Mouse (Mus musculus): ENCODE measurements around the gene Gm45140. TPM values are rescaled to one million over a fixed set of nuclear protein-coding genes. Genes with fewer than 3 reads are reported as not detected.

Gm45140 gene
- polyA plus RNA-seq, 1 experiment from 2014 or later: 3.0 TPM

DNA sequence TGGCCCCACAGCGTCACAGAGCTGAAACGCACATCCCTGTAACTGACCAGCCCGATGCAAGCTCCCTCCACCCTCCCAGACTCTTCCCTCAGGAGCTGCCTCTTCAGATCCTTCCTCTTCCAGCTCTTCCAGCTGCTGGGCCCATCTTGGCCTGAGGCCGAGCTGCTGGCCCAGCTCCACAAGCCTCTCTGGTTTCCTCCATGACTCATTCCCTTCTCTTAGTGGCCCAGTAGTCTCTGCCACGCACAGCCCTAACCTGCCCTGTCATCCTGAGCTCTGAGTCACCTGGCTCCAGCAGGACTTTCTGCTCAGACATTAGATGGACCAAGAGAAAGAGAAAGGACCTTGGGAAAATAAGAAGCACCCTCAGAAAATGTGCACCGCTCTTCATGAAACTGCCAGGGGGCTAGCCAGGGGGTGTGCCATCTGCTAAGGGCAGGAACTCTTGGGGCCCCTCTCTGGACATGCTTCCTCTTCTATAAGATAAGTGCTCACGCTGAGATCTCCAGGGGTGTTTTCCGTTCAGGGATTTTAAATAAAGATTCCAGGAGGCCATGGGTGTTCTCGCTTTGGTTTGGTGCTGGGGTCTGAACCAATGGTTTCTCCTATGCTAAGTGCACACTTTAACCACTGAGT lies 33.4 kb upstream of the Gm45140 start:
- H3K27ac ChIP-seq: 0 out of 2 replicates have a peak overlapping the region, but pooled peaks have one; percentile 8
- no peak for ATAC-seq (ENCODE audit: insufficient number of reproducible peaks, low FRiP score, low TSS enrichment, low read depth)

GRCm38 (mm10) chr6:87867256-87867655 lies 31.7 kb upstream of the Gm45140 start:
- Histone ChIP-seq H3K9ac (no peak overlapping the region), H3K9me3 (no peaks in the 10 kb centered on the region), H3K27me3 (no peaks in the 10 kb centered on the region), H3K4me1 (no peaks in the 10 kb centered on the region), H3K27ac (no peak overlapping the region), H3K4me3 (no peak overlapping the region), H3K4me2 (no peak overlapping the region), H3K36me3 (no peaks in the 10 kb centered on the region)
- WGBS: 83% methylated on average over 2 of the region's 2 CpGs
- ATAC-seq (ENCODE audit: insufficient number of reproducible peaks, low FRiP score, low TSS enrichment, low read depth): no peak

More for the DNA sequence above, 33.4 kb upstream of the Gm45140 start:
- Histone ChIP-seq H3K36me3 (no peaks in the 10 kb centered on the region), H3K4me1 (no peaks in the 10 kb centered on the region), H3K4me3 (no peak overlapping the region), H3K4me2 (no peak overlapping the region), H3K9ac (no peak overlapping the region), H3K27me3 (no peaks in the 10 kb centered on the region), H3K9me3 (no peaks in the 10 kb centered on the region)
- 59% methylated on average over 9 of the region's 9 CpGs for WGBS

- Histone ChIP-seq H3K27me3 (no peaks in the 10 kb centered on the region), H3K4me3 (no peak overlapping the region), H3K4me1 (no peaks in the 10 kb centered on the region), H3K9me3 (no peaks in the 10 kb centered on the region), H3K36me3 (no peaks in the 10 kb centered on the region), H3K9ac (no peak overlapping the region), H3K27ac (no peak overlapping the region), H3K4me2 (no peak overlapping the region)
- 80% methylated on average over 6 of the region's 6 CpGs for WGBS
- no peak for ATAC-seq (ENCODE audit: insufficient number of reproducible peaks, low FRiP score, low TSS enrichment, low read depth)
These were observed 30.6 kb upstream of the Gm45140 start for GRCm38 (mm10) chr6:87866211-87866610.

DNA sequence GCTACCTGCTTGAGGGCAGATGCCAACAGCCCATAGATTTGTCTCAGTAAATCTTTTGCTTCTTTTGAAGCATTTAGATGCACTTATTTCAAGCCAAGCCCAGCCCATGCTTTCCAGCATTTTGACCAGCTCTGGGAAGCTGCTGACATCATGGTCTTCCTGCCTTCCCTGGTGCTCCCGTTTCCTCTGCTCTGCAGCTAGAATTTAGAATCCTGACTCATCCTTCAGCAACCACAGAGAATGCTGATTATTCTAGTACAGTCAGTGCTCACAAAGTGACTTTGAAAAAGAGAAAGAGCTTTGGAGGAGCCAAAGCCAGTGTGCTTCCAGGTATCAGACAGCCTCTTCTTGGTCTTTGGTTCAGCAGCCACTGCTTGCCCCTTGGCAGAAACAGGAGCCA lies 21.5 kb upstream of the Gm45140 start:
- 32% methylated on average over 1 of the region's 1 CpGs for WGBS
- no peak for ATAC-seq (ENCODE audit: insufficient number of reproducible peaks, low FRiP score, low TSS enrichment, low read depth)
- H3K27ac ChIP-seq: no peak overlapping the region
- H3K27me3 ChIP-seq: 0 out of 2 replicates have a peak, but pooled peaks cover 3% of the 10 kb centered on the region
- no peak overlapping the region for H3K4me2 ChIP-seq
- no peak overlapping the region for H3K9ac ChIP-seq
- no peaks in the 10 kb centered on the region for H3K4me1 ChIP-seq
- H3K4me3 ChIP-seq: no peak overlapping the region
- no peaks in the 10 kb centered on the region; the same call in 1 of the 2 replicates for H3K9me3 ChIP-seq
- no peaks in the 10 kb centered on the region for H3K36me3 ChIP-seq

- Histone ChIP-seq H3K4me2 (no peak overlapping the region), H3K9ac (no peak overlapping the region), H3K4me1 (peaks cover 10% of the 10 kb centered on the region), H3K9me3 (no peaks in the 10 kb centered on the region), H3K4me3 (no peak overlapping the region), H3K27me3 (0 out of 2 replicates have a peak, but pooled peaks cover 3% of the 10 kb centered on the region), H3K27ac (no peak overlapping the region), H3K36me3 (no peaks in the 10 kb centered on the region)
- WGBS: 84% methylated on average over 4 of the region's 4 CpGs
- no peak for ATAC-seq (ENCODE audit: insufficient number of reproducible peaks, low FRiP score, low TSS enrichment, low read depth)
These were observed 17.9 kb upstream of the Gm45140 start for GRCm38 (mm10) chr6:87853446-87853845.

DNA sequence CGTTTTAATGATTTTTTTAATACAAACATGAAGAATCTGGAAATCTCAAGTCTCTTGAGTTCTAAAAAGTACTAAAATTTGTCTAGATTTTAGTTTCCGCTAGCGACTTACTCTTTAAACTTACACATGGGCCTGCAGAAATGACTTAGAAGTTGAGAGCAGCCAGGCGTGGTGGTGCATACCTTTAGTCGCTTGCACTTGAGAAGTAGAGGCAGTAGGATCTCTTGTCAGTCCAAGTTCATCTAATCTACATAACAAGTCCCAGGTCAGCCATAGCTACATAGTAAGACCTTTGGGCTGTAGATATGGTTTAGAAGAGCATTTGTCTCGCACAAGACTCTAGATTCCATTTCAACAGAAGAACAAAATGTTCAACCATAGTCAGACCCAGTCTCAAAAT lies 16.3 kb upstream of the Gm45140 start:
- H3K27ac ChIP-seq: no peak overlapping the region
- 81% methylated on average over 6 of the region's 6 CpGs for WGBS
- H3K36me3 ChIP-seq: 0 out of 2 replicates have a peak, but pooled peaks cover 3% of the 10 kb centered on the region
- peaks cover 25% of the 10 kb centered on the region for H3K4me1 ChIP-seq
- H3K9ac ChIP-seq: no peak overlapping the region
- ATAC-seq (ENCODE audit: insufficient number of reproducible peaks, low FRiP score, low TSS enrichment, low read depth): no peak
- H3K9me3 ChIP-seq: no peaks in the 10 kb centered on the region
- no peaks in the 10 kb centered on the region for H3K27me3 ChIP-seq
- H3K4me3 ChIP-seq: no peak overlapping the region
- H3K4me2 ChIP-seq: peak overlapping the region; percentile 84; the same call in 1 of the 2 replicates

DNA sequence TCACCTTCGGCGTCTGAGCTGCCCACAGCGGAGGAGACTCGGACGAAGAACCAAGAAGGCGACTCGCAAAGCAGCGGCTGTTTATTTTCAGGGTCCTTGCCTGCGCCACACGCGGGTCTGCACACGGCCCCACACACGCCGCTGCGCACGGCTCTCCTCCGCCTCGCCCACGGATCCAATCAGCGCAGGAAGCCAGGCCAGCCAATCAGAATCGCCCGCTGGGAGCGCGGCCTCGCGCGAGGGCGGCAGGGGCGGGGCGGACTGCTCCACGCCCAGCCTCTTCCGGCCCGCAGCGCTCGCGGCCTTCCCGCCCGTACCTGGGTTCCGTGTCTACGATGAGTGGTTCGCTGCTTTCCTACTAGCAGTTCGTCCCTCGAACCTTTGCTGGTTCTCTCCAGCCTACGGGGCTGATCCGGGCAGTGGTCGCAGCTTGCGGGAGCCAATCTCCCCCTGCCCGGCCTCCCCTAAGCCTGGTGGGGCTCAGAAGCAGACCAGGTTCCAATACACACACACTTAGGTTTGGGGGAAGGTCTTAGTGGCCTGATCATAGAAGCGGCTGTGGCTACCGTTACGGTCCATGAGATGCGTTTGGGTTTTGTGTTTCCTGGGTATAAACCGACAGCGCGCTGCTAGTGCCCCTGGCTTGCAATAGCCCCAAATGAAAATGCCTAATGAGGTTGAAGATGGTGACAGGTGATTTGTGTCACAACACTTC lies 15.5 kb upstream of the Gm45140 start, which contains the start of gene Cnbp:
Gene Cnbp (minus strand): TSS at position 207 of the 715 bp plus-strand sequence.
- no peaks in the 10 kb centered on the region for H3K27me3 ChIP-seq
- H3K4me1 ChIP-seq: peaks cover 27% of the 10 kb centered on the region
- no peaks in the 10 kb centered on the region for H3K9me3 ChIP-seq
- peak within 1 kb of the TSS; percentile 98 for H3K4me3 ChIP-seq
- H3K4me2 ChIP-seq: peak within 1 kb of the TSS; percentile 84
- peak; percentile 98 for ATAC-seq (ENCODE audit: insufficient number of reproducible peaks, low FRiP score, low TSS enrichment, low read depth)
- H3K36me3 ChIP-seq: 0 out of 2 replicates have a peak, but pooled peaks cover 3% of the 10 kb centered on the region
- peak within 1 kb of the TSS; percentile 99 for H3K9ac ChIP-seq
- WGBS: under 1% methylated on average over 55 of the region's 55 CpGs
- peak within 1 kb of the TSS; percentile 96 for H3K27ac ChIP-seq

- Histone ChIP-seq H3K4me3 (peak overlapping the region; percentile 98), H3K27me3 (no peaks in the 10 kb centered on the region), H3K9me3 (no peaks in the 10 kb centered on the region), H3K4me1 (peaks cover 27% of the 10 kb centered on the region), H3K9ac (peak overlapping the region; percentile 99), H3K36me3 (peaks cover 6% of the 10 kb centered on the region), H3K4me2 (peak overlapping the region; percentile 84), H3K27ac (peak overlapping the region; percentile 96)
- peak; percentile 54 for ATAC-seq (ENCODE audit: insufficient number of reproducible peaks, low FRiP score, low TSS enrichment, low read depth)
- under 1% methylated on average over 73 of the region's 73 CpGs for WGBS
These were observed 14.7 kb upstream of the Gm45140 start for GRCm38 (mm10) chr6:87850155-87850899.

GRCm38 (mm10) chr6:87849780-87850154 lies 14.2 kb upstream of the Gm45140 start:
- no peak for ATAC-seq (ENCODE audit: insufficient number of reproducible peaks, low FRiP score, low TSS enrichment, low read depth)
- WGBS: under 1% methylated on average over 8 of the region's 8 CpGs
- H3K9ac ChIP-seq: peak overlapping the region; percentile 99

DNA sequence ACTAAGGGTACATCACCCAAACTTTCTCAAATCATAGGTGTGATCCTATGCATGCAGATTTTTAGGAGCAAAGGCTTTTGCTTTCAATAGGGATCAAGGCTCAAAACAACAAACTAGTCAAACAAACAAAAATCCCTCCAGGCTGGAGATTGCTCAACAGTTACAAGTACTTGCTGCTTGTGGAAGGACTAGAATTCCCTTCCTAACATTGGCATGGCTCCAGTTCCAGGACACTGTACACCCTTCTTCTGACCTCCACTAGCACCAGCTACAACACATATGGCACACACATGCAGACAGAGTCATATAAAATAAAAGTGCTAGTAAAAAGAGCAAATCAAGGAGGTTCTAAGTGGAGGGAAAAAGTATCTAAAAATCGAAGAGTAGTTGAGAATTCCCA lies 11.2 kb upstream of the Gm45140 start:
- peaks cover 37% of the 10 kb centered on the region for H3K36me3 ChIP-seq
- no peak overlapping the region for H3K4me3 ChIP-seq
- WGBS: 33% methylated on average over 1 of the region's 1 CpGs

More at GRCm38 (mm10) chr6:87849780-87850154, 14.2 kb upstream of the Gm45140 start:
- Histone ChIP-seq H3K36me3 (peaks cover 11% of the 10 kb centered on the region), H3K4me3 (peak overlapping the region; percentile 98), H3K9me3 (no peaks in the 10 kb centered on the region), H3K4me1 (peaks cover 27% of the 10 kb centered on the region), H3K27me3 (no peaks in the 10 kb centered on the region), H3K27ac (peak overlapping the region; percentile 96), H3K4me2 (peak overlapping the region; percentile 84)

DNA sequence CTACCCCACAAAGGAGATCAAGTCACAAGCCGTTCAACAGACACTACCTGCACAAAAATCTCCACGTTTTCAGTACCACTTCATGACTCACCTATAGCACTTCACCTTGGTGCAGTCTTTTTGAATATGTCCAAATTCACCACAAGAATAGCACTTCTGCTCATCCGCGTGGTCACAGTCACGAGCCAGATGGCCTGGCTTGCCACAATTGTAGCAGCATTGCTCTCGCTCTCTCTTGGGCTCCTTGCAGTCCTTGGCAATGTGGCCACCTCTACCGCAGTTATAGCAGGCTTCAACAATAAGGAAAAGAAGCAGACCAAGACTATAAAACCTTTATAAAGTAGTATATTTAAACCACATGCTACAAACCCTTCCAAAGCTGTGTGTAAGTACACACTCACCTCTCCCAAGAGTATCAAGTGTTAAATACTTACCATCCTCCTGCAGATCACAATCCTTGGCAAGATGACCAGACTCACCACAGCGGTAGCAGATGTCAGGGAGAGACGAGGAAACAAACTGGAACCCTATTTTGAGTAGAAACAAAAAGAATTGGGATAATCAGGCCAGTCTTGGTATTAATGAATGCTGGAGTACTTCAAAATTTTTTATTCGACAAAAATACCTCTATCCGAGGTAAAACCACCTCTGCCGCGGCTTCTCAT lies 9.6 kb upstream of the Gm45140 start:
- Histone ChIP-seq H3K36me3 (peaks cover 41% of the 10 kb centered on the region), H3K4me3 (no peak overlapping the region)

More for the DNA sequence above, 11.2 kb upstream of the Gm45140 start:
- Histone ChIP-seq H3K4me2 (no peak overlapping the region), H3K9me3 (no peaks in the 10 kb centered on the region), H3K27ac (no peak overlapping the region), H3K27me3 (no peaks in the 10 kb centered on the region), H3K4me1 (peaks cover 27% of the 10 kb centered on the region), H3K9ac (no peak overlapping the region)
- no peak for ATAC-seq (ENCODE audit: insufficient number of reproducible peaks, low FRiP score, low TSS enrichment, low read depth)

More for the DNA sequence above, 9.6 kb upstream of the Gm45140 start:
- Histone ChIP-seq H3K27ac (no peak overlapping the region), H3K4me2 (no peak overlapping the region), H3K9ac (no peak overlapping the region), H3K4me1 (peaks cover 23% of the 10 kb centered on the region), H3K9me3 (no peaks in the 10 kb centered on the region), H3K27me3 (no peaks in the 10 kb centered on the region)
- ATAC-seq (ENCODE audit: insufficient number of reproducible peaks, low FRiP score, low TSS enrichment, low read depth): no peak
- WGBS: 71% methylated on average over 13 of the region's 13 CpGs

All from limb, embryonic 15.5 days (tissue).